Mouse (Mus musculus) CD4-positive, CD25-positive, alpha-beta regulatory T cell, adult 2 months (primary cell): Measurements from ENCODE around the gene Clybl.

Experiments used
- DNase-seq: peaks from one replicate; pipeline ENCODE4 v3.0.0-alpha.2; 2012; ENCODE audit warnings: low read depth, low spot score

Gene Clybl

GRCm38 (mm10) chr14:122246919-122247859, 65.7 kb downstream of the Clybl start:
- DNase-seq, result no peak

DNA sequence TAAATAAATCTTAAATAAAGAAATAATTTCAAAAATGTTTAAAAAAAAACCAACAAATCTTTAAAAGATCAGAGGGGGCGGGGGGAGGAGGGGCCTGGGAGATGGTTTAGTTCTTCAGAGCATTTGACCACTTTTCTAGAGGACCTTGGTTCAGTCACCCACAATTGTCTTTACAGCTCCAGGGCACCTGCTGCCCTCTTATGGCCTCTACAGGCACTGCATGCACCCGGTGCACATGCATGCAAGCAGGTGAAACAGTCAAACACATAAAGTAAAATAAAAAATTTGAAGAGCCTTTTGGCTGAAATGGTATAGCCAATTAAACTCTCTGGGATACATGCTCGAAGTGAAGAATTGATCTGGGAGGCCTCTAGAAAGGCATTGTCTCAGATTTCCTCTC, 67.6 kb downstream of the Clybl start:
- peak; percentile 50 for DNase-seq

- no peak for DNase-seq
Observed at GRCm38 (mm10) chr14:122251346-122251745, 69.8 kb downstream of the Clybl start.

DNA sequence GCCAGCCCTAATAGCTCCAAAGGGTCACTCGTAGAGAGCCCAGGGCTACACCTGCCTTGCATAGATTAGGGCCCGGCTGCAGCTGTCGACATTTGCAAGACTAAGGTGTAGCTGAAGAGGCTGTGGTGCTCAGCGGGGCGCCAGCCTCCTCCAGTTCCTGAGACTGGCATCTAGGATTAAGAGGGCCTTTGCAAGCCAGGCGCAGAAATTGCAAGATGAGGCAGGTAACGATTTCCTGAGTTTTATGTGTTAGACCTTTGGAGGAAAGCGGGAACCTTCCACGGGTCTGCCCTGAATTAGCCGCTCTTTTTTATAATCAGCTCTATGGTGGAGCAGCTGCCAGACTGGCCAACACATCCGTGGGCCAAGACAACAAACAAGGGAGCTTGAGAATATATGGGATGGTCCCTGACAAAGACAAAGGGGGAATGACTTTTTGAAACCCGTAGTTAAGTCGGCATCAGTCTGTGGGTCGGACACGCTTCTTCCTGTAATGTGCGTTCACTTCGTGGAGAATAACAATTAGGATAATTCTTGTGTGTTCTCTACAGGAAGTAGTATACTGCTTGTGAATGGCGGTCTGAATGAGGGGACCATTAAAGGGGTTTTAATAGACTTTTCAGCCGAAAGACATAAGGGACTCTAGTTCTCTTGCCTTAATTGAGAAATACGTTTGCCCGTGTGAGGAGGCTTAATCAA, 74.2 kb downstream of the Clybl start:
- no peak for DNase-seq

DNA sequence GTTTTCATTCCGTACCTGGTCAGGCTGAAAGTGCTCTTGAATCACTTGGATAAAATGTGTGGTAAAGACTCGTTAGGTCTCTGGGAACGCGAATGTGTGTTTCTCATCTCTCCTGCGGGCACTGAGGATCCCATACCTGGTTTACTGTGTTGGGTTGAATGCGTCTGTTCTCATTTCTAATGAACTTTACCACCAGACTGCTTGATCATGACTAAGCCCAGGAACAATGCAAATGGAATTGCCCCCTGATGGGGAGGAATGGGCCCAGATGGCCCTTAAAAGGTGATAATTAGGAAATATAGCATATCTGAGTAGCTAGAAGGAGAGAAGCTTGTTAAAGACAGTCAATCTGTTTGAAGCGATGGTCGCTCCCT, 74.7 kb downstream of the Clybl start:
- no peak for DNase-seq

- no peak for DNase-seq
Observed at GRCm38 (mm10) chr14:122258297-122258696, 76.8 kb downstream of the Clybl start.

DNA sequence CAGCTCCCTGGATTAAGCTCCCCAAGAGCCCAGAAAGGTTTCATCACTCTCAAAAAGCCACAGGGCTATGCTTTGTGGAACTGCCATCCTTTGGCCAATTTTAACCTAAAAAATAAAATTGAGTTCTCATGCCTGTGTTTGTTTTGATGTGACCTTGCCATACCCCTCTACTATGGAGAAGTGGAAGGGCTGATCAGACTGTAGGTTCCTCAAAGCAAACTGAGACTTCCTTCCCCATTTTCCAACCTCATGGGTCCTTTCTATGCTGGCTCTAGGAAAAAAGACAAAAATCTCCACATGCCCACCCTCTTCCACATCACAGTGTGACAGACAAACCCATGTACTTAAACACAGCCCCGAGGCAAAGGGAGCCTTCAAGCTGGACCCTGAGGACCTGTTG, 79.7 kb downstream of the Clybl start:
- DNase-seq, result no peak

DNA sequence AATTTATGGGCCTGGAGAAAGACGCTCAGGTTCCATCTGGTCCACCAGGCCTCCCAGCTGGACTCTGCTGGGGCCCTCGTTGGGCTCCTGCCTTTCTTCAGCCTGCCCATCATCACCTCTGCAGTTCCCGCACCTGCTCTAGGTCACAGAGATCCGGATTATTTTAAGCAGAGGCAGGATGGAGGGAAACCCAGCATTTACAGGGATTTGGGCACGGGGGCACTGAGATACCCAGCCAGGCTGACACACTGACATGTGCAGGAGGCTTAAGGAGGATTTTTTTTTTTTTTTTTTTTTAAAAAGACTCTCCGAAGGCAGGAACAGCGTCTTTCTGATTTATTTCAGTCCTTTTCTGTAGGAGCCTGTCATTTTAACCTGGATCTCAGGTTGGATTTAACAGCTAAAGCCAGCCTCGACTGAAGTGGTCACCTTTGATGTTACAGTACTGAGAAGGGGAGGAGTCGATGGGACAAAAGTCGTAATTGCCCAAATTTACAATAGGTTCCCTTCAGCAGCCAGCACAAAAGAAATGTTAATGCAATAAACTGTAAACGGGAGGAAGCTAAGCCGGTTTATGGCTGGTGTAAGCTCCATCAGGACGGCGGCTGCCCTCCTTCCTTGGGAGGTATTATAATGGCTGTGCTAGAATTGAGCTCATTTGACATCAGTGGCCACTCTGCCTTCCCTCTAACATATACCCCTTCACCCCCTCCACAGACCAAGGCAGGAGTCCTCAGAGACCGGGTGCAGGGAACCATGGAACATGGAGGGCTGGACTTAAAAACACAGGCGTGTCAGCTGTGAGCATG, 81.6 kb downstream of the Clybl start:
- no peak for DNase-seq

DNA sequence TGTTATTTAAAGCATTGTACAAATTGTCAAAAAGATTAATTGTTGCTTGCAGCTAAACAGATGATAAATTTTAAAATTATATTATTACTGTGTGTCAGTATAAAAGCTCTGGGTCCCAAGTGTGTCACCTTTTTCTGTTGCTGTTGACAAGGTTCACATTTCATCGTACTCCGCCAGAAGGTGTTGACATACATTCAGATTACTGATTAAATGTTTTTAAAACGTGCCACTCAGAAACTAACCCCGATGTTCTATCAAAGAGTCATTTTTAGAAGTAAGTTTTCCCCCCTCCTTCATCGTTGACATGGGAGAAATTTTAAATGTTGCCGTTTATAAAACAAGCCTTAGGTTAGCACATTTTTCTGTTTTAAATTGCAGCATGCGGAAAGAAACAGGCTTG, 83.7 kb downstream of the Clybl start:
- DNase-seq, result no peak

- no peak for DNase-seq
Observed at GRCm38 (mm10) chr14:122267590-122267989, 86.1 kb downstream of the Clybl start.

- no peak for DNase-seq
Observed at GRCm38 (mm10) chr14:122271104-122271746, 89.7 kb downstream of the Clybl start.

- no peak for DNase-seq
Observed at GRCm38 (mm10) chr14:122277142-122277541, 95.6 kb downstream of the Clybl start.

GRCm38 (mm10) chr14:122279462-122280308, 98.2 kb downstream of the Clybl start:
- no peak for DNase-seq

- no peak for DNase-seq
Observed at GRCm38 (mm10) chr14:122280309-122281071, 99.0 kb downstream of the Clybl start.

- DNase-seq, result no peak
Observed at GRCm38 (mm10) chr14:122281072-122281634, 99.6 kb downstream of the Clybl start.

GRCm38 (mm10) chr14:122283959-122284358, 102.5 kb downstream of the Clybl start:
- DNase-seq, result no peak

- DNase-seq, result no peak
Observed at GRCm38 (mm10) chr14:122296399-122296798, 114.9 kb downstream of the Clybl start.

GRCm38 (mm10) chr14:122296864-122297263, 115.4 kb downstream of the Clybl start:
- DNase-seq, result no peak

DNA sequence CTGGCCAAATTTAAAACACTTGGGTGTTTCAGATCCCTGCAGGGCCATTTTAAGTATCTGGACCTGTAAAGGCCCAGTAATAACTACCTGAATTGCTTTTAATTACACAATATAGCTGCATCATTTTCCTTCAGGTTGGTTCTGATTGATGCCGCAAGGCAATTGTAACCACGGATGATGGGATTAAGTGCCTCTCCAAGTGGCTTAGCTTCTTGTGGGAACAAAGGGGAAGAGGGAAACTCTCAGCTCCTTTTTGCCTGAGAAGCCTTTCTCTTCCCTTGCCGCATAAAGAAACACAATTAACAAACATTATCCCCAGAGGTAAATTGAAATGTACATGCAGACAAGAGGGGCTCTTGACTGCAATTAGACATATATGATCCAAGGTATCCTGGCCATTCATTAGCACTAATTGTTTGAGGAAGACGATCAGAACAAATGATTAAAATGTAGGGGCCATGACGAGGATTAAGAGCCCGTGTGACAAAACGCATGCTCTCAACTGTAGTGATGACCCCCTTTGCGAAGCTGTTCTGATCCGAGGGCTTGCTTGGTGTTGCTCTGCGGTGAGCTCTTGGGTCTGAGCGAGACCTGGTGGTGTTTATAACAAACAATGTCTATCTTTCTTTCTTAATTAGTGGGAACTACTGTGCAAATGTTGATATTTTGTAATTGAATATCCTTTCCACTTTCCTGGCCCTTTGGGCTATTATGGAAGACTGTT, 116.0 kb downstream of the Clybl start:
- DNase-seq, result no peak
